Mouse (Mus musculus): ENCODE data around the gene Atp7a. TPM values are rescaled to one million over a fixed set of nuclear protein-coding genes. Genes with fewer than 3 reads are reported as not detected.

The Atp7a gene
- total RNA-seq, 1 experiment from 2014 or later: 8.0 TPM

DNA sequence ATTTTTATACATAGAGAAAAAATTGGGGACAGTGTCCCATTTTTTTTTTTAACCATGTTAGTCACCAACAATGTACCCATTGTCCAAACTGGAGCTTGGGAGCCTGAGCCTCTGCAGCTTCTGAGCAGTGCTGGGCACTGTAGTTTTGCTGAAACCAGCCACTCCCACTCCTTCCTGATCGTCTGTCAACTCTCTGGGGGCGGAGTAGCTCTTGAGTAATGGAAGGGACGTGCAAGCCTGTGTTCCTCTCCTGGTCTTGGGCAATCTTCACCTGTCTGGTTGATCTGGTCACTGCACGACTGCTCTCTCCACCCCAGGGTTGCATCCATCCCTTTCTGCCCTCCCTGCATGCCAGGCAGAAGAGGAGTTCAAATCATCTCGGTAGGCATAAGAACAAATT is 136.9 kb downstream of the Atp7a start:
- ATAC-seq (replicated peaks; ENCODE audit: low read depth, poor library complexity, severe bottlenecking): peak; percentile 87

DNA sequence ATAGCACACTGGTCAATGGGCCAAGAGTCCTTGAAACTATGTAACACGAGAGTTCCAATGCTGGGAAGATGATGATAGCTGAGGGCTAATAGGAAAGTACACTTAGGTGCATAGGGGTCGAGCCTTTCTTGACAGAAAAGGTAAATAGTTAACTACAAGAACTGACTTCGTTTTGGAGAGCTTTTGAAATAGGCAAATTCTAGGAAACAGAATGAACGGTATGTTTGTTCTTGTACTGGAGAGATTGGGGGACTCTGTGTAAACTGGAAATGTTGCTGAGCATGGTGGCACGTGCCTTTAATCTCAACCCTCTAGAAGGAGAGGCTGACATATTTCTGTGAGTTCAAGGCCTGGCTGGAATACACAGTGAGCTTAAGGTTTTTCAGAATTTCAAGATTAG is 137.5 kb downstream of the Atp7a start:
- ATAC-seq (replicated peaks; ENCODE audit: low read depth, poor library complexity, severe bottlenecking): no peak

DNA sequence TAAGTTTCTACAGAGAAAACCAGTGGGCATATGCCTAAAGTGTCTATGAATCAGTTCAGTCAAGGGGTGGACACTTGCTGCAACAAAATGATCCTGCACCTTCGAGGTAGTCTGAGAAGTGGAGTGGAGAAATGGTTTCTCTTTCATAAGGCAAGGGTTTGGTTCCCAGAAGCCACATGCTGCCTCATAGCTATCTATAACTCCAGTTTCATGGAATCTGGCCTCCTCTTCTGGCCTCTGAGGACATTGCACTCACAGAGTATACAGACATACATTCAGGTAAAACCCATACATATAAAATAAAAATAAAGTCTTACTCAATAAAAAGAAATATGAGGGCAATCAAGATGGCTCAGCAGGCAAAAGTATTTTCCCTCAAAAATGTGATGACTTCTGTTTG is 138.0 kb downstream of the Atp7a start:
- peak; percentile 93 for ATAC-seq (replicated peaks; ENCODE audit: low read depth, poor library complexity, severe bottlenecking)

DNA sequence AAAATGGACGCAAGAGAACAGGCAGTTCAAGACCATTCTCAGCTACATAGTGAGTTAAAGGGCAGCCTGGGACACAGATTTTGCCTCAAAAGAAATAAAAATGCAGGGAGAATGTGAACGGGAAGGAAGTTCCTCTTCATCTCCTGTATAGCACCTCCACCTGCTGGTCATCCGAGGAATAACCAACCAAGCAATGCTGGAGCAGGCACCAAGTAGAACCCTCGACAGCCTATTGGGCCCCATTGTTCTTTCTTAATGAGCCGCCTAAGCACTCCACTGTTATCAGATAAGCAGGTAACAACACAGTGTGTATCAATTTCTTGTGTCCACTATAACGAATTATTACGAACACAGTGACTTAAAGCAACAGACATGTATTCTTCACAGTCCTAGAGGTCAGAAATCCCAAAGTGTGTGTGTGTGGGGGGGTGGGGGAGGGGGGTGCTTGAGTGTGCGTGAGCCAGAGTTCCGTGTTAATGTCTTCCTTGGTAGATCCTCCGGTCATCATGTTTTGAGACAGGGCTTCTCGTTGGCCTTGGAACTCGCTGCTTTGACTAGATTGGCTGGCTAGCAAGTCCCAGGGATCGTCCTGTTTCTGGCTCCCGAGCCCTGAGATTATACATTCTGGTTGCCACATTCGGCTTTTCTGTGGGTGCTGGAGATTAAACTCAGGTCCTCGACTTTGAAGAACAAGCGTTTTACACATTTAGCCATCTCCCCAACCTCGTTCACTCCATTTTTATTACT is 144.2 kb downstream of the Atp7a start:
- peak; percentile 97 for ATAC-seq (replicated peaks; ENCODE audit: low read depth, poor library complexity, severe bottlenecking)

DNA sequence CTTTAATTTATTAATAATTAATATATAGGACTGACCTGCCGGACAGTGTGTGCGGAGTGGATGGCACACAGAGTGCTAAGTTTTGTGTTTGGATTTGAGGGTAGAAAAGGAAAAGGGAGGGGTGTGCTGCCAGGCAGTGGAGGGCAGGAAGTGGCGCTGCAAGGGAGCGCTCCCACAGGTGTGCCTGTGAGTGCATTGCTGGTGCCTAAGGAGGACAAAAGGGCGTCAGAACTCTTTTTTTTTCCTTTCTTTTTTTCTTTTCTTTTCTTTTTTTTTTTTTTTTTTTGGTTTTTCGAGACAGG is 144.7 kb downstream of the Atp7a start:
- 0 out of 2 replicates have a peak, but pooled peaks have one; percentile 25 for ATAC-seq (replicated peaks; ENCODE audit: low read depth, poor library complexity, severe bottlenecking)

Other genes starting within 250 kb of the Atp7a start
- gene Atrx, start 97.9 kb upstream of the Atp7a start, total RNA-seq (2017): 390 TPM in 2 replicates
- gene Magt1, start 15.4 kb upstream of the Atp7a start, total RNA-seq (2017): 77.3 and 80.5 TPM in 2 replicates
- 338 and 402 TPM in 2 replicates for gene Cox7b, start 11.6 kb upstream of the Atp7a start, total RNA-seq (2017)
- gene Tlr13, start 115.9 kb downstream of the Atp7a start, total RNA-seq (2017): 0.05 and 0.97 TPM in 2 replicates
- gene Pgk1, start 159.8 kb downstream of the Atp7a start, total RNA-seq (2017): 203 and 235 TPM in 2 replicates
- gene Taf9b, start 193.9 kb downstream of the Atp7a start, total RNA-seq (2017): 8.5 and 9.4 TPM in 2 replicates
- not detected in 2 replicates for gene Fnd3c2, start 228.1 kb downstream of the Atp7a start, total RNA-seq (2017)

All from common myeloid progenitor, adult 5-6 weeks (primary cell).